In genomic region chr1:168288891-168289545, GRCm38 (mm10) we compare ENCODE assay signal across 8 mouse cellular contexts.
DNase-seq lines count a peak whose midpoint lies in the region; ATAC-seq and TF ChIP-seq lines count a peak whose summit lies in the region.

No protein-coding gene starts in this region.

- no peak overlapping the region for H3K4me3 ChIP-seq in lung, embryonic 14.5 days (ENCODE audit: low read depth, low read length)
- H3K4me3 ChIP-seq in forebrain, embryonic 16.5 days (replicated peaks; ENCODE audit: low read length) = no peak overlapping the region
- no peak overlapping the region for H3K4me3 ChIP-seq in stomach, embryonic 14.5 days (ENCODE audit: low read depth, low read length)

- peak overlapping the region; percentile 83 for H3K27ac ChIP-seq in lung, embryonic 14.5 days (ENCODE audit: low read depth)
- peak overlapping the region; percentile 90 for H3K27ac ChIP-seq in forebrain, embryonic 16.5 days (ENCODE audit: low read length)
- peak overlapping the region; percentile 61; the same call in 1 of the 2 replicates for H3K27ac ChIP-seq in stomach, embryonic 14.5 days (ENCODE audit: low read length)

- TF ChIP-seq CTCF in lung, embryonic 14.5 days (IDR thresholded peaks at IDR 0.05; ENCODE audit: low read depth) = no peak

- DNase-seq in lung, embryonic 14.5 days = no peak
- no peak for DNase-seq in lung, adult 18-20 months
- DNase-seq in liver = peak; percentile 56
- DNase-seq in right cerebral cortex, postnatal 25 days = no peak
- DNase-seq in ovary, postnatal 36 days (ENCODE audit: low spot score) = no peak

- ATAC-seq in lung, embryonic 14.5 days (ENCODE audit: insufficient read depth) = no peak
- ATAC-seq in forebrain, embryonic 16.5 days = no peak
- no peak; the same call in 1 of the 2 replicates for ATAC-seq in stomach, embryonic 14.5 days (ENCODE audit: insufficient number of reproducible peaks, insufficient read depth, low FRiP score, low read depth)
- no peak for ATAC-seq in inflammation-experienced regulatory T-cells, adult 6 months

- no peaks in the 10 kb centered on the region for H3K9me3 ChIP-seq in lung, embryonic 14.5 days (ENCODE audit: low read depth, low read length)
- no peaks in the 10 kb centered on the region for H3K9me3 ChIP-seq in forebrain, embryonic 16.5 days (ENCODE audit: control insufficient read depth, low read length)
- no peaks in the 10 kb centered on the region for H3K9me3 ChIP-seq in stomach, embryonic 14.5 days (ENCODE audit: control insufficient read depth, low read depth, low read length)

- H3K4me2 ChIP-seq in lung, embryonic 14.5 days = peak overlapping the region; percentile 21; the same call in 1 of the 2 replicates
- no peak overlapping the region for H3K4me2 ChIP-seq in forebrain, embryonic 16.5 days (ENCODE audit: low read length)
- H3K4me2 ChIP-seq in stomach, embryonic 14.5 days (replicated peaks; ENCODE audit: low read depth, low read length) = no peak overlapping the region

- no peak overlapping the region for H3K9ac ChIP-seq in lung, embryonic 14.5 days
- peak overlapping the region; percentile 57 for H3K9ac ChIP-seq in forebrain, embryonic 16.5 days (replicated peaks; ENCODE audit: low read depth, low read length)
- H3K9ac ChIP-seq in stomach, embryonic 14.5 days (replicated peaks; ENCODE audit: low read depth, low read length) = no peak overlapping the region

- H3K27me3 ChIP-seq in lung, embryonic 14.5 days (ENCODE audit: insufficient read depth, low read length) = no peaks in the 10 kb centered on the region
- no peaks in the 10 kb centered on the region for H3K27me3 ChIP-seq in forebrain, embryonic 16.5 days (replicated peaks; ENCODE audit: control insufficient read depth, insufficient read depth, low read length)
- H3K27me3 ChIP-seq in stomach, embryonic 14.5 days (ENCODE audit: control insufficient read depth, insufficient read depth, low read length) = no peaks in the 10 kb centered on the region

- H3K36me3 ChIP-seq in lung, embryonic 14.5 days (ENCODE audit: insufficient read depth) = peaks cover 4% of the 10 kb centered on the region; the same call in 1 of the 2 replicates
- H3K36me3 ChIP-seq in forebrain, embryonic 16.5 days (ENCODE audit: control insufficient read depth, insufficient read depth) = no peaks in the 10 kb centered on the region
- H3K36me3 ChIP-seq in stomach, embryonic 14.5 days (ENCODE audit: control insufficient read depth, insufficient read depth, low read length) = no peaks in the 10 kb centered on the region

- peaks cover 42% of the 10 kb centered on the region for H3K4me1 ChIP-seq in lung, embryonic 14.5 days (ENCODE audit: insufficient read depth)
- H3K4me1 ChIP-seq in forebrain, embryonic 16.5 days (replicated peaks; ENCODE audit: control insufficient read depth, insufficient read depth, low read length) = peaks cover 77% of the 10 kb centered on the region
- peaks cover 40% of the 10 kb centered on the region for H3K4me1 ChIP-seq in stomach, embryonic 14.5 days (ENCODE audit: control insufficient read depth, insufficient read depth, low read length)

- WGBS in lung, embryonic 14.5 days = 47% methylated on average over 10 of the region's 10 CpGs
- 56% methylated on average over 10 of the region's 10 CpGs for WGBS in forebrain, embryonic 16.5 days
- 51% methylated on average over 10 of the region's 10 CpGs for WGBS in stomach, embryonic 14.5 days
